Mouse (Mus musculus) ES-Bruce4 (cell line): ENCODE measurements around the gene Cd247.

Source experiments
- EP300 ChIP-seq: IDR thresholded peaks from 2 replicates; pipeline ENCODE4 v1.6.1; 2011; ENCODE audit warnings: low read depth, low read length; ENCODE audit not compliant: insufficient read depth
- POLR2A ChIP-seq: IDR thresholded peaks from one replicate; pipeline ENCODE4 v1.8.1; 2011; ENCODE audit warnings: low read length; ENCODE audit not compliant: insufficient read depth

DNA sequence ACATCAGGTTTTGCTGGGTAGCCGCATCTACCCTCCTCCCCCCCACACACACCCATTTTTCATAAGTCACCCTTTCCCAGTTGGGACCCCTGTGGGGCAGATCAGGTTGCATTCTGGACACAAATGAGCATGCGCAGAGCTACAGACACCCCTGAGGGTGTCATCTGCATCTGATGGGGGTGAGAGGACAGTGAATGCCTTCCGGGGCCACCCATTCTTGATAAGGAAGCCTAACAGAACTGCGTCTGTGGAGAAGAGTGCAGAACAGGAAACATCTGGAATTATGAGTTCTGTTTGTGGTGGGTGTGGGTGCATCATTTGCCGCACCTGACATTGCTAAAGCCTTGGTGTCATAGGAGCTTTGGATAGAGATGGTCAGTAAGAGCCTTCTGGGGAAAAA lies 22.7 kb downstream of the Cd247 start:
- TF ChIP-seq EP300 (no peak), POLR2A (no peak)
